Comparison of ENCODE assay signal across 8 mouse cellular contexts in genomic region chr6:48842111-48842842, GRCm38 (mm10). TPM values are rescaled to one million over a fixed set of nuclear protein-coding genes. Genes with fewer than 3 reads are reported as not detected.
DNase-seq lines count a peak whose midpoint lies in the region; ATAC-seq and TF ChIP-seq lines count a peak whose summit lies in the region.

No protein-coding gene starts in this region.

- peak; percentile 33 for DNase-seq in layer of hippocampus, adult 11-12 months (ENCODE audit: low spot score)
- no peak for DNase-seq in layer of hippocampus, adult 8-10 months (ENCODE audit: low spot score in 2 of 2)
- peak; percentile 44 to 59 for DNase-seq in heart, postnatal 36 days
- DNase-seq in limb, embryonic 11.5 days (ENCODE audit: low spot score): peak; percentile 27
- no peak for DNase-seq in layer of hippocampus, adult 9-10 months (ENCODE audit: low spot score)

- H3K9ac ChIP-seq in limb, embryonic 11.5 days (ENCODE audit: low read length): peak overlapping the region; percentile 58; the same call in 1 of the 2 replicates

- no peak for TF ChIP-seq POLR2A in bone marrow, adult 2 months (IDR thresholded peaks at IDR 0.05; ENCODE audit: borderline replicate concordance, control insufficient read depth, low read depth, low read length)

- no peak for TF ChIP-seq CTCF in bone marrow, adult 2 months (IDR thresholded peaks at IDR 0.05; ENCODE audit: control insufficient read depth, insufficient read depth, low read length)

- 40% methylated on average over 11 of the region's 11 CpGs for WGBS in bone marrow, adult 2 months
- WGBS in limb, embryonic 11.5 days: 73% methylated on average over 11 of the region's 11 CpGs

- H3K27me3 ChIP-seq in limb, embryonic 11.5 days (ENCODE audit: control insufficient read depth, insufficient read depth, low read length): no peaks in the 10 kb centered on the region

- no peaks in the 10 kb centered on the region for H3K9me3 ChIP-seq in limb, embryonic 11.5 days (ENCODE audit: control insufficient read depth, low read length)

- no peak overlapping the region for H3K4me3 ChIP-seq in bone marrow, adult 2 months (replicated peaks; ENCODE audit: control insufficient read depth, low read depth, low read length)
- H3K4me3 ChIP-seq in limb, embryonic 11.5 days (ENCODE audit: low read depth, low read length): peak overlapping the region; percentile 40

- H3K36me3 ChIP-seq in limb, embryonic 11.5 days (ENCODE audit: control insufficient read depth, insufficient read depth, low read length): no peaks in the 10 kb centered on the region

- peak overlapping the region; percentile 58 for H3K4me2 ChIP-seq in limb, embryonic 11.5 days (ENCODE audit: low read depth, severe bottlenecking)

- H3K27ac ChIP-seq in bone marrow, adult 2 months (ENCODE audit: control insufficient read depth, insufficient read depth, low read depth, low read length, poor library complexity): 0 out of 2 replicates have a peak overlapping the region, but pooled peaks have one; percentile 41
- H3K27ac ChIP-seq in limb, embryonic 11.5 days (replicated peaks; ENCODE audit: low read depth, low read length): no peak overlapping the region

- no peak for ATAC-seq in limb, embryonic 11.5 days (ENCODE audit: insufficient number of reproducible peaks, low FRiP score, low TSS enrichment, low read depth)
- ATAC-seq in megakaryocyte-erythroid progenitor cell, adult 5-6 weeks (replicated peaks; ENCODE audit: low FRiP score, low TSS enrichment, poor library complexity, severe bottlenecking): peak; percentile 45; the same call in 1 of the 2 replicates
- ATAC-seq in erythroid progenitor cell, adult 5-6 weeks (replicated peaks; ENCODE audit: low FRiP score, poor library complexity, severe bottlenecking): no peak

- intact Hi-C loops in heart, postnatal 36 days (cut with DNase I): no loop called here

- H3K4me1 ChIP-seq in bone marrow, adult 2 months (ENCODE audit: control insufficient read depth, insufficient read depth, low read length): no peaks in the 10 kb centered on the region; the same call in 1 of the 2 replicates
- H3K4me1 ChIP-seq in limb, embryonic 11.5 days (ENCODE audit: control insufficient read depth, insufficient read depth, low read length): peaks cover 23% of the 10 kb centered on the region

RNA-seq across cellular contexts. Expression of gene Tmem176b, which starts 1.0 kb away (rescaled TPM):
- total RNA-seq in layer of hippocampus, adult 8-10 months (2022): 100 to 1,000 TPM in 2 of 4 experiments, 10 to 100 TPM in 2; 55.0 to 137 (median 83.8) TPM
- polyA plus RNA-seq in bone marrow, adult 2 months (2011; ENCODE audit: insufficient read depth, insufficient read length, low replicate concordance, missing spikeins): 17.2 and 26.5 TPM in 2 replicates
- 10 to 100 TPM; 53.6 to 55.3 TPM for total RNA-seq in heart, postnatal 36 days (2021)
- polyA plus RNA-seq in limb, embryonic 11.5 days (2014; fragmentation: Nextera tagmentation; extraction: Ambion mirVana): 74.1 and 78.4 TPM in 2 replicates
- 6.7 and 12.4 TPM in 2 replicates for total RNA-seq in megakaryocyte-erythroid progenitor cell, adult 5-6 weeks (2014; fragmentation: Nextera tagmentation)
- 14.4 and 24.5 TPM in 2 replicates for total RNA-seq in megakaryocyte-erythroid progenitor cell, adult 5-6 weeks (2017)
- 15.5 and 18.4 TPM in 2 replicates for total RNA-seq in erythroid progenitor cell, adult 5-6 weeks (2015; ENCODE audit: low replicate concordance)
- total RNA-seq in erythroid progenitor cell, adult 5-6 weeks (2017; ENCODE audit: low replicate concordance): 3.6 and 15.5 TPM in 2 replicates

RNA-seq across cellular contexts. Expression of gene Tmem176a, which starts 1.6 kb away (rescaled TPM):
- 100 to 1,000 TPM in 1 of 4 experiments, 10 to 100 TPM in 3; 24.6 to 105 (median 49.3) TPM for total RNA-seq in layer of hippocampus, adult 8-10 months (2022)
- 17.9 and 24.6 TPM in 2 replicates for polyA plus RNA-seq in bone marrow, adult 2 months (2011; ENCODE audit: insufficient read depth, insufficient read length, low replicate concordance, missing spikeins)
- total RNA-seq in heart, postnatal 36 days (2021): 10 to 100 TPM; 19.8 to 20.0 TPM
- 36.6 and 37.5 TPM in 2 replicates for polyA plus RNA-seq in limb, embryonic 11.5 days (2014; fragmentation: Nextera tagmentation; extraction: Ambion mirVana)
- total RNA-seq in megakaryocyte-erythroid progenitor cell, adult 5-6 weeks (2014; fragmentation: Nextera tagmentation): 5.4 and 11.3 TPM in 2 replicates
- 5.1 and 31.3 TPM in 2 replicates for total RNA-seq in megakaryocyte-erythroid progenitor cell, adult 5-6 weeks (2017)
- 6.1 and 8.8 TPM in 2 replicates for total RNA-seq in erythroid progenitor cell, adult 5-6 weeks (2015; ENCODE audit: low replicate concordance)
- 2.7 and 13.4 TPM in 2 replicates for total RNA-seq in erythroid progenitor cell, adult 5-6 weeks (2017; ENCODE audit: low replicate concordance)

RNA-seq across cellular contexts. Expression of gene Aoc1, which starts 30.4 kb away (rescaled TPM):
- total RNA-seq in layer of hippocampus, adult 8-10 months (2022): not detected
- not detected in 2 replicates for polyA plus RNA-seq in bone marrow, adult 2 months (2011; ENCODE audit: insufficient read depth, insufficient read length, low replicate concordance, missing spikeins)
- not detected for total RNA-seq in heart, postnatal 36 days (2021)
- not detected in 2 replicates for polyA plus RNA-seq in limb, embryonic 11.5 days (2014; fragmentation: Nextera tagmentation; extraction: Ambion mirVana)
- total RNA-seq in megakaryocyte-erythroid progenitor cell, adult 5-6 weeks (2014; fragmentation: Nextera tagmentation): 0.30 TPM in 1 of 2 replicates, not detected in the other
- total RNA-seq in megakaryocyte-erythroid progenitor cell, adult 5-6 weeks (2017): not detected in 2 replicates
- not detected in 2 replicates for total RNA-seq in erythroid progenitor cell, adult 5-6 weeks (2015; ENCODE audit: low replicate concordance)
- not detected in 2 replicates for total RNA-seq in erythroid progenitor cell, adult 5-6 weeks (2017; ENCODE audit: low replicate concordance)

Comparison
In these comparisons a context has a peak if more than half of its experiments do, and no peak if none do; other contexts are left out.
1. DNase-seq: peak in layer of hippocampus, adult 11-12 months (single experiment), heart, postnatal 36 days (2 of 2) and limb, embryonic 11.5 days (single experiment); none in layer of hippocampus, adult 8-10 months (0 of 2) and layer of hippocampus, adult 9-10 months (single experiment).